Mouse (Mus musculus): ENCODE results near the gene Lce6a. TPM values are rescaled to one million over a fixed set of nuclear protein-coding genes. Genes with fewer than 3 reads are reported as not detected.

The Lce6a gene
- polyA plus RNA-seq, 1 experiment from 2014 or later, result not detected

DNA sequence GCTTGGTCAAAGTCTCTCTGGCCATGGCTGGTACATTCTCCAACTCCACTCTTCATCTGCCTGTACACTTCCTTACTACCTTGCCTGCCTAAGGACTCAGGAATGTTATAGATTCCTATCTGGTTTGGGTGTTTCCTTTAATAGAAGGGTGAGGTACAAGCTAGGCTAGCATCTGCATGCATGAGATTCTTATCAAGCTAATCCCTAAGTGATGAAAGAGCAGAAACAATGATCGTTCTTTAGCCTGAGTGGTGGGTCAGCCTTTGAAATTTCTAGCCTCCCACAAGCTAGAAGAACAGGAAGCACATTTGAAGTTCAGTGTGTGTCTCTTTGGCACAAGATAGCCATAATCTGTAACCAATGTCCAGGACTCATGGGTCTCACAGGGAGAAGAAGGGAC is 11.7 kb downstream of the Lce6a start:
- no peak overlapping the region for H3K9ac ChIP-seq
- DNase-seq, result no peak
- H3K4me1 ChIP-seq (ENCODE audit: insufficient read depth), result no peaks in the 10 kb centered on the region
- H3K4me3 ChIP-seq (ENCODE audit: low read depth, low read length), result no peak overlapping the region
- no peak for ATAC-seq (ENCODE audit: insufficient read depth)
- 44% methylated on average over 1 of the region's 1 CpGs for WGBS
- no peaks in the 10 kb centered on the region for H3K36me3 ChIP-seq (ENCODE audit: insufficient read depth)
- H3K9me3 ChIP-seq (ENCODE audit: low read depth, low read length), result no peaks in the 10 kb centered on the region
- H3K4me2 ChIP-seq, result no peak overlapping the region
- no peak overlapping the region for H3K27ac ChIP-seq (ENCODE audit: low read depth)
- no peak for TF ChIP-seq CTCF (IDR thresholded peaks at IDR 0.05; ENCODE audit: low read depth)
- H3K27me3 ChIP-seq (ENCODE audit: insufficient read depth, low read length), result no peaks in the 10 kb centered on the region

DNA sequence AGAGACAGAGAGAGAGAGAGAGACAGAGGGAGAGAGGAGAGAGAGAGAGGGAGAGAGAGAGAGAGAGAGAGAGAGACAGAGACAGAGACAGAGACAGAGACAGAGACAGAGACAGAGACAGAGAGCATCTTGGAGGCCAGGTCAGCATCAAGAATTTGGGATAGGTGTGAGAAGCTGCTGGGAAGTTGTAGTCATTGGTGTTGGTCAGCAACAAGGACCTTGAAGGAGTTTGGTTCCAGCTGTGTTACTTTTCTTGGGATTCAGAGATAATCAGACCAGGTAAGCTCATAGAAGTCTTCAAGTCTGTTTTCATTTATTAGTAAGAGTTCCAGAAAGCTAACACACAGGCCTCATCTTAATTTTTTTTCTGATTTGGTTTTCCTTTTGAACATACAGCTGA is 14.1 kb downstream of the Lce6a start, which contains the start of gene 2210017I01Rik:
Gene 2210017I01Rik, minus strand, starts transcription at position 101 of the 400 bp plus-strand sequence.
- Histone ChIP-seq H3K4me3 (ENCODE audit: low read depth, low read length) (no peak within 1 kb of the TSS), H3K9me3 (ENCODE audit: low read depth, low read length) (no peaks in the 10 kb centered on the region), H3K27ac (ENCODE audit: low read depth) (no peak within 1 kb of the TSS), H3K4me1 (ENCODE audit: insufficient read depth) (no peaks in the 10 kb centered on the region), H3K4me2 (no peak within 1 kb of the TSS), H3K27me3 (ENCODE audit: insufficient read depth, low read length) (no peaks in the 10 kb centered on the region), H3K36me3 (ENCODE audit: insufficient read depth) (no peaks in the 10 kb centered on the region), H3K9ac (no peak within 1 kb of the TSS)
- no peak for TF ChIP-seq CTCF (IDR thresholded peaks at IDR 0.05; ENCODE audit: low read depth)
- ATAC-seq (ENCODE audit: insufficient read depth), result no peak
- no peak for DNase-seq

DNA sequence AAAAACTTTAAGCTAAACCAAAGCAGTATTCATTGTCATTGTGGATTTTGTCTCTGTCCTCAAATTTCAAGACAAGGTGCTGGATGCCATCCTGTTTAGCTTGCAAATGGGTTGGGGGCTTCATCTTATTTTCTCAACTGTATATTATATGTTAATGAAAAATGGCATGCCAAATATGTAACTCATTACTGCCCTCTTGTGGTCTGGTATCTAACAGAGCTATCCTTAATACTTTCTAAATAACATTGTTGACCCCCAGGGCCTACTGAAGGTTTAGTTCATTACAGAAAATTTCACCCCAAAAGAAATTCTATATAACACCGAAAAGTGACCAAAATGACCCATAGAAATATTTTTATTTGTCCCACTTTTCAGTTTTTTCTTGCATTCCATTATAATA is 19.3 kb downstream of the Lce6a start:
- Histone ChIP-seq H3K9ac (no peak overlapping the region), H3K4me3 (ENCODE audit: low read depth, low read length) (no peak overlapping the region), H3K4me2 (no peak overlapping the region), H3K36me3 (ENCODE audit: insufficient read depth) (no peaks in the 10 kb centered on the region), H3K27ac (ENCODE audit: low read depth) (no peak overlapping the region), H3K4me1 (ENCODE audit: insufficient read depth) (no peaks in the 10 kb centered on the region), H3K27me3 (ENCODE audit: insufficient read depth, low read length) (no peaks in the 10 kb centered on the region), H3K9me3 (ENCODE audit: low read depth, low read length) (peaks cover 5% of the 10 kb centered on the region; the same call in 1 of the 2 replicates)
- no peak for ATAC-seq (ENCODE audit: insufficient read depth)
- WGBS, result 51% methylated on average over 1 of the region's 1 CpGs
- DNase-seq, result peak; percentile 67
- peak; percentile 29; the same call in 1 of the 2 replicates for TF ChIP-seq CTCF (IDR thresholded peaks at IDR 0.05; ENCODE audit: low read depth)

DNA sequence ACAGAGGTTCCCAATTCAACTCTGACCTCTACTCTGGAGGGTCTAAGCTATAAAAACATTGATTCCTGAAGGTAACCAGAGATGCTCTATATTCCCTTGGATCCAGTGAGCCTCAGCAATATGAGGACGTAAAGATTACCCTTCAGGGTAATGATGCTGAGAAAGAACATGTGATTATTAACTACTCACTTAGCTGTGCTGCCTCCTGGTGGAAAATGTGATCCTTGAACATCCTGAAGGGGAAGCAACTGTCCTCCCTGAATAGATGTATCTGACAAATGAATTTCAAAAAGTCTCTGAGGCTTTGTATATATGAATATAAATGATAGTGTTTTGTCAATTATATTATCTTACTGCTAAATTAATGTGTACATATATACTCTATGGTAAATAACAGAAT is 21.0 kb downstream of the Lce6a start:
- no peaks in the 10 kb centered on the region for H3K36me3 ChIP-seq (ENCODE audit: insufficient read depth)
- no peak overlapping the region for H3K27ac ChIP-seq (ENCODE audit: low read depth)
- H3K9ac ChIP-seq, result no peak overlapping the region
- no peaks in the 10 kb centered on the region for H3K4me1 ChIP-seq (ENCODE audit: insufficient read depth)
- H3K4me2 ChIP-seq, result no peak overlapping the region
- H3K4me3 ChIP-seq (ENCODE audit: low read depth, low read length), result no peak overlapping the region
- WGBS, result 47% methylated on average over 1 of the region's 1 CpGs
- peak; percentile 9 for DNase-seq
- TF ChIP-seq CTCF (IDR thresholded peaks at IDR 0.05; ENCODE audit: low read depth), result peak; percentile 35; the same call in 1 of the 2 replicates
- H3K27me3 ChIP-seq (ENCODE audit: insufficient read depth, low read length), result no peaks in the 10 kb centered on the region
- H3K9me3 ChIP-seq (ENCODE audit: low read depth, low read length), result peaks cover 5% of the 10 kb centered on the region; the same call in 1 of the 2 replicates
- ATAC-seq (ENCODE audit: insufficient read depth), result no peak

DNA sequence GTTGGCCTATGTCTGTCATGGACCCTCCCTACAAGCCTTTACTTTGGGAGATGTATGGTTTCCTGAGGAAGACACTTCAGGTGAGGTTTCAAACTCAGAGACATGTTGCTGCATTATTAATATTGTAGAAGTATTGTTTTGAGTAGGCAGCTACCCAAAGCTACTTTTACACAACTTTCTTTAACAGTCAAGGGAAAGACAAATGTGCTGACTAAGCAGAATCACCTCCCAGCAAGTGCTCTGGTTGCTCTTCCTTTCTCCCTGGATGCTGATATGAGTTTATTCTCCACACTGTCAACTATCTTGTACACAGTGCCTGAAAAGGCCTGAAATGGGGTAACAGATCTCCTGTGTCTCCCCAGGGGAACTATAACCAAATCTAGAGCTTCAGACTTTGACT is 21.5 kb downstream of the Lce6a start:
- Histone ChIP-seq H3K4me2 (no peak overlapping the region), H3K36me3 (ENCODE audit: insufficient read depth) (no peaks in the 10 kb centered on the region), H3K27me3 (ENCODE audit: insufficient read depth, low read length) (no peaks in the 10 kb centered on the region), H3K4me3 (ENCODE audit: low read depth, low read length) (no peak overlapping the region), H3K4me1 (ENCODE audit: insufficient read depth) (no peaks in the 10 kb centered on the region), H3K9me3 (ENCODE audit: low read depth, low read length) (peaks cover 5% of the 10 kb centered on the region; the same call in 1 of the 2 replicates), H3K27ac (ENCODE audit: low read depth) (no peak overlapping the region), H3K9ac (no peak overlapping the region)
- ATAC-seq (ENCODE audit: insufficient read depth), result no peak
- no peak for DNase-seq
- no peak for TF ChIP-seq CTCF (IDR thresholded peaks at IDR 0.05; ENCODE audit: low read depth)

DNA sequence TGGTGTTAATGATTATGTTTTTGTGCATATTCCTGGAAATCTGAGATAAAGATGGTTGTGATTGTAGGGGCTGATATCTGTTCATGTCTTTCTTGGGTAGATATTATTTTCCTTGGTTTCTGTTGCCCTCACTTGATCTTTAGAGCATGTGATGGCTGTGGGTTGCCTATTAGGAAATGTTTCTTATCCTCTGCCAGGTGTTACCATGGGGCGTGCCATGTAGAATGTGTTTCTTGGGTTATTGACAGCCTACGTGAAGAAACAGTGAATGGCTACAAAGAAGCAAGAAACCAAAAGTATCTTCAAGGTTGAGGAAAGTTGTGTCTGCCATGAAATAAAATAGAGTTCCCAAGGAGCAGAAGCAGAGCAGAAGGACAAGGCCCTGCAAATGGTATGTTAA is 23.0 kb downstream of the Lce6a start:
- ATAC-seq (ENCODE audit: insufficient read depth) (no peak), DNase-seq (no peak)
- Histone ChIP-seq H3K9me3 (ENCODE audit: low read depth, low read length) (peaks cover 5% of the 10 kb centered on the region; the same call in 1 of the 2 replicates), H3K27me3 (ENCODE audit: insufficient read depth, low read length) (no peaks in the 10 kb centered on the region), H3K4me1 (ENCODE audit: insufficient read depth) (no peaks in the 10 kb centered on the region), H3K4me2 (no peak overlapping the region), H3K36me3 (ENCODE audit: insufficient read depth) (no peaks in the 10 kb centered on the region), H3K27ac (ENCODE audit: low read depth) (no peak overlapping the region), H3K9ac (no peak overlapping the region), H3K4me3 (ENCODE audit: low read depth, low read length) (no peak overlapping the region)
- no peak for TF ChIP-seq CTCF (IDR thresholded peaks at IDR 0.05; ENCODE audit: low read depth)
- 87% methylated on average over 2 of the region's 2 CpGs for WGBS

DNA sequence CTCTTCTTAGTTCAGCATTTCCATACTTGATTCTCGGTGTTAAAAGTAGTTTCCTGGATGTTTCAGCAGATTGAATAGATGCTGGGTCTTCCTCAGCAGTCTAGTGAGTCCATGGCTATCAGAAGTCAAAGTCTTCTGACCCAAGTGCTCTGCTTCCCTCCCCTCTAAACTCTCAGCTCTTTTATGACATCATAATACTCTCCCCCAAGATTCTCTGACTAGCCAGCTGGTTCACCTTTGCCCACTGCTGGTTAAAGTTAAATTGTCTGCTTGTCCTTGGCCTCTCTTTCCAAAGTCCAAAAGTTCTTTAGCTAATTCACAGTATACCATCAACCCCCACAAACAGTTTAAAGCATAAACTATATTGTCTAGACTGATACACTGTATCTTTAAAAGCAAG is 32.6 kb downstream of the Lce6a start, which contains the start of gene Smcp:
Gene Smcp, minus strand, starts transcription at position 140 of the 400 bp plus-strand sequence.
- WGBS, result 52% methylated on average over 1 of the region's 1 CpGs
- no peaks in the 10 kb centered on the region for H3K36me3 ChIP-seq (ENCODE audit: insufficient read depth)
- no peak for TF ChIP-seq CTCF (IDR thresholded peaks at IDR 0.05; ENCODE audit: low read depth)

DNA sequence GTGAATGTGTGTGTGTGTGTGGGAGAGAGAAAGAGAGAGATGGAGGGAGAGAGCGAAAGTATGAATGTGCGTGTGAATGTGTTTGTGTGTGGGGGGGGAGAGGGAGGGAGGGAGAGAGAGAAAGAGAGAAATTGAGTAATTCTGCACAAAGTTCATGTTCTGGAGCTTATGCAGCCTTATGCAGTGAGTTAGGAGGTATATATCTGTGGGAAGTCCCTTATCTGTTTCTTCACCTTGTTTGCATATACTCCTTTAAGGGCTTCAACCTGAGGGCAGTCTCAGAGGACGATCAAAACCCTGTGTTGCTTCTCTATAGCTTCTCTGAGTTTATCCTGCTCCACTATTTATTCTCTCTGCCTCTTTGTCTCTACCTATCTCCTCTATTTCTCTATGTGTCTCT is 34.3 kb downstream of the Lce6a start:
- Histone ChIP-seq H3K4me2 (no peak overlapping the region), H3K27ac (ENCODE audit: low read depth) (no peak overlapping the region), H3K27me3 (ENCODE audit: insufficient read depth, low read length) (no peaks in the 10 kb centered on the region), H3K9me3 (ENCODE audit: low read depth, low read length) (no peaks in the 10 kb centered on the region), H3K9ac (no peak overlapping the region), H3K4me3 (ENCODE audit: low read depth, low read length) (no peak overlapping the region), H3K36me3 (ENCODE audit: insufficient read depth) (no peaks in the 10 kb centered on the region), H3K4me1 (ENCODE audit: insufficient read depth) (no peaks in the 10 kb centered on the region)
- no peak for TF ChIP-seq CTCF (IDR thresholded peaks at IDR 0.05; ENCODE audit: low read depth)
- no peak for ATAC-seq (ENCODE audit: insufficient read depth)
- DNase-seq, result no peak
- WGBS, result 67% methylated on average over 3 of the region's 3 CpGs

More for the DNA sequence above, 32.6 kb downstream of the Lce6a start, which contains the start of gene Smcp:
- Histone ChIP-seq H3K9me3 (ENCODE audit: low read depth, low read length) (no peaks in the 10 kb centered on the region), H3K9ac (no peak within 1 kb of the TSS), H3K4me1 (ENCODE audit: insufficient read depth) (no peaks in the 10 kb centered on the region), H3K4me3 (ENCODE audit: low read depth, low read length) (no peak within 1 kb of the TSS), H3K27me3 (ENCODE audit: insufficient read depth, low read length) (no peaks in the 10 kb centered on the region), H3K4me2 (no peak within 1 kb of the TSS), H3K27ac (ENCODE audit: low read depth) (no peak within 1 kb of the TSS)
- ATAC-seq (ENCODE audit: insufficient read depth) (no peak), DNase-seq (no peak)

Measured in lung, embryonic 14.5 days (tissue).